Mouse (Mus musculus) large intestine, adult 2 months (tissue): ENCODE data around the gene Cnnm2. TPM values are rescaled to one million over a fixed set of nuclear protein-coding genes. Genes with fewer than 3 reads are reported as not detected.
"Not testable (repeated sequence)": the region's sequence is repeated elsewhere in the genome, so short reads cannot be mapped to it uniquely, and the experiment has no call there.

Source experiments
- DNase-seq: peaks from one replicate; pipeline ENCODE4 v3.0.0-alpha.2; 2012; ENCODE audit warnings: low read depth, low spot score
- WGBS: fragments of 180-500 bp; shearing (Covaris S2); methylation state at CpG from one replicate; pipeline ENCODE4 v1.1.7; 2018; 5-methylcytosine and 5-hydroxymethylcytosine counted together
- polyA plus RNA-seq: library from polyadenylated mRNA; depleted of rRNA; stranded (reverse); fragments of >200 nt; gene quantifications from 2 replicates; pipeline ENCODE4 v1.2.3, GENCODE M21; 2012

The Cnnm2 gene
- polyA plus RNA-seq, 1 experiment: 3.3 TPM

- DNase-seq: no peak
- 65% methylated on average over 4 of the region's 4 CpGs for WGBS
Observed at GRCm38 (mm10) chr19:46756221-46756620, 5.2 kb upstream of the Cnnm2 start.

GRCm38 (mm10) chr19:46759096-46759495 is 2.3 kb upstream of the Cnnm2 start:
- no peak for DNase-seq
- 54% methylated on average over 8 of the region's 8 CpGs for WGBS

GRCm38 (mm10) chr19:46759909-46760308 is 1.5 kb upstream of the Cnnm2 start:
- WGBS: 81% methylated on average over 10 of the region's 10 CpGs

GRCm38 (mm10) chr19:46760375-46761160 is 828 bp upstream of the Cnnm2 start:
- DNase-seq: peak; percentile 44
- 17% methylated on average over 29 of the region's 29 CpGs for WGBS

More at GRCm38 (mm10) chr19:46759909-46760308, 1.5 kb upstream of the Cnnm2 start:
- not testable (repeated sequence) for DNase-seq

GRCm38 (mm10) chr19:46761971-46762290 is 535 bp downstream of the Cnnm2 start:
- under 1% methylated on average over 36 of the region's 36 CpGs for WGBS
- DNase-seq: no peak

GRCm38 (mm10) chr19:46762291-46762991 is 1.0 kb downstream of the Cnnm2 start:
- no peak for DNase-seq
- WGBS: 2% methylated on average over 50 of the region's 50 CpGs

GRCm38 (mm10) chr19:46762992-46763342 is 1.6 kb downstream of the Cnnm2 start:
- no peak for DNase-seq
- WGBS: 7% methylated on average over 19 of the region's 19 CpGs

GRCm38 (mm10) chr19:46763356-46763755 is 2.0 kb downstream of the Cnnm2 start:
- no peak for DNase-seq
- WGBS: 68% methylated on average over 7 of the region's 7 CpGs

GRCm38 (mm10) chr19:46763932-46764762 is 2.8 kb downstream of the Cnnm2 start:
- 78% methylated on average over 12 of the region's 12 CpGs for WGBS
- DNase-seq: no peak

GRCm38 (mm10) chr19:46764763-46765117 is 3.3 kb downstream of the Cnnm2 start:
- WGBS: 89% methylated on average over 9 of the region's 9 CpGs
- no peak for DNase-seq

GRCm38 (mm10) chr19:46766125-46766524 is 4.7 kb downstream of the Cnnm2 start:
- WGBS: 72% methylated on average over 5 of the region's 5 CpGs
- DNase-seq: no peak

GRCm38 (mm10) chr19:46769759-46770158 is 8.4 kb downstream of the Cnnm2 start:
- DNase-seq: no peak
- WGBS: 91% methylated on average over 11 of the region's 11 CpGs

GRCm38 (mm10) chr19:46771801-46772200 is 10.4 kb downstream of the Cnnm2 start:
- no peak for DNase-seq
- 75% methylated on average over 6 of the region's 6 CpGs for WGBS

GRCm38 (mm10) chr19:46776391-46776790 is 15.0 kb downstream of the Cnnm2 start:
- 62% methylated on average over 5 of the region's 5 CpGs for WGBS
- DNase-seq: no peak

GRCm38 (mm10) chr19:46776850-46777249 is 15.5 kb downstream of the Cnnm2 start:
- 79% methylated on average over 3 of the region's 3 CpGs for WGBS

GRCm38 (mm10) chr19:46777928-46778680 is 16.7 kb downstream of the Cnnm2 start:
- WGBS: 74% methylated on average over 12 of the region's 12 CpGs
- no peak for DNase-seq

More at GRCm38 (mm10) chr19:46776850-46777249, 15.5 kb downstream of the Cnnm2 start:
- no peak for DNase-seq

GRCm38 (mm10) chr19:46779130-46779529 is 17.7 kb downstream of the Cnnm2 start:
- DNase-seq: not testable (repeated sequence)
- WGBS: 95% methylated on average over 1 of the region's 1 CpGs

- no peak for DNase-seq
- whole genome bisulfite sequencing: 44% methylated on average over 5 of the region's 5 CpGs
Observed at GRCm38 (mm10) chr19:46784038-46784437, 22.6 kb downstream of the Cnnm2 start.

GRCm38 (mm10) chr19:46784502-46784901 is 23.1 kb downstream of the Cnnm2 start:
- DNase-seq: no peak
- WGBS: 44% methylated on average over 6 of the region's 6 CpGs

GRCm38 (mm10) chr19:46785633-46786032 is 24.2 kb downstream of the Cnnm2 start:
- no peak for DNase-seq
- WGBS: 77% methylated on average over 4 of the region's 4 CpGs
